Mouse (Mus musculus) testis, adult 2 months (tissue): Measurements from ENCODE around the gene Ercc5.

Experiments
- CTCF ChIP-seq: fragments of 200-500 bp; IDR thresholded peaks from 2 replicates; pipeline ENCODE4 v1.5.1; 2012; ENCODE audit warnings: low read depth, mild to moderate bottlenecking, inconsistent platforms, low read length, moderate library complexity; ENCODE audit not compliant: control insufficient read depth, insufficient read depth, insufficient replicate concordance
- POLR2A ChIP-seq: fragments of 200-500 bp; IDR thresholded peaks from 2 replicates; pipeline ENCODE4 v1.6.1; 2012; ENCODE audit warnings: low read depth, mild to moderate bottlenecking, inconsistent platforms, low read length, moderate library complexity; ENCODE audit not compliant: control insufficient read depth

DNA sequence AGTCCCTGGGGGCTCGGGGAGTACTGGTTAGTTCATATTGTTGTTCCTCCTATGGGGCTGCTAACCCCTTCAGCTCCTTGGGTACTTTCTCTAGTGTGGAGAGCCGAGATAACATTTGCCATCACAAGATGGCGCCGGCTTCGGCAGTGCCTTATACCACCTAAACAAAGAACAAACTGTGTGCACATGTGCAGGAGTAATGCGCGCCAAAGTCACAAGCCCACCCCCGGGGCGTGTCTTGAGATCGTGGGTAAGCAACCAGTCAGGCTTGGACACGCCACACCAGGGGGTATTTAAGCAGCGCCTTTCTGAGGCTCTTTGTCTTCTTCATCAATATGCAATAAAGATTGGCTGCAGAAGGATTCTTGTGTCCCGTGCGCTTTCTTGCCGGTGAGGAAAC, 55.3 kb downstream of the Ercc5 start:
- no peak for TF ChIP-seq POLR2A
- TF ChIP-seq CTCF: no peak
